17 mouse cellular contexts compared by ENCODE assay signal in genomic region chr3:31339236-31339635, GRCm38 (mm10). TPM values are rescaled to one million over a fixed set of nuclear protein-coding genes. Genes with fewer than 3 reads are reported as not detected.
"Had no signal": no experiment of that assay in that cellular context is flagged by ENCODE, and none has a peak within 500 bp of the region (broad histone marks: within the 10 kb centered on the region; RNA-seq: fewer than 3 reads in every experiment).

No protein-coding gene starts in this region.

- H3K9ac ChIP-seq: limb, embryonic 15.5 days; liver, embryonic 12.5 days; lung, embryonic 14.5 days; midbrain, embryonic 12.5 days; neural tube, embryonic 13.5 days had no signal

- ATAC-seq: liver, embryonic 12.5 days; midbrain, embryonic 16.5 days had no signal

- H3K36me3 ChIP-seq: limb, embryonic 15.5 days; liver, embryonic 12.5 days; midbrain, embryonic 12.5 days; neural tube, embryonic 13.5 days had no signal

- H3K9me3 ChIP-seq: limb, embryonic 15.5 days; liver, embryonic 12.5 days; megakaryocyte, embryonic 14.5 days; midbrain, embryonic 12.5 days; neural tube, embryonic 13.5 days had no signal

- H3K4me2 ChIP-seq: limb, embryonic 15.5 days; liver, embryonic 12.5 days; lung, embryonic 14.5 days; midbrain, embryonic 12.5 days; neural tube, embryonic 13.5 days had no signal

- H3K4me1 ChIP-seq: limb, embryonic 15.5 days; liver, embryonic 12.5 days; megakaryocyte, embryonic 14.5 days; midbrain, embryonic 12.5 days had no signal

- DNase-seq: kidney, postnatal 10 days; layer of hippocampus, adult 9-11 months; layer of hippocampus, postnatal 36 days; lung, embryonic 14.5 days; lung, postnatal 10 days; retina, postnatal 1 day; right cerebral cortex, postnatal 4 days; spleen, adult 18-20 months; thymus, adult 18-20 months; thymus, postnatal 14 days had no signal

- H3K27ac ChIP-seq: limb, embryonic 15.5 days; liver, embryonic 12.5 days; macrophage; midbrain, embryonic 12.5 days; neural tube, embryonic 13.5 days had no signal

- H3K4me3 ChIP-seq: limb, embryonic 15.5 days; liver, embryonic 12.5 days; megakaryocyte, embryonic 14.5 days; midbrain, embryonic 12.5 days; neural tube, embryonic 13.5 days had no signal

- H3K27me3 ChIP-seq: limb, embryonic 15.5 days; liver, embryonic 12.5 days; megakaryocyte, embryonic 14.5 days; midbrain, embryonic 12.5 days; neural tube, embryonic 13.5 days had no signal

RNA-seq across cellular contexts. Expression of gene Slc7a14, which starts 29.1 kb away (rescaled TPM):
- polyA plus RNA-seq: macrophage had no signal
